Mouse (Mus musculus) thymus, postnatal 25 days (tissue): Measurements from ENCODE around the gene Lztr1.
"Not testable (repeated sequence)": the region's sequence is repeated elsewhere in the genome, so short reads cannot be mapped to it uniquely, and the experiment has no call there.

Experiments used
- DNase-seq: peaks from one replicate; pipeline ENCODE4 v3.0.0; 2022

Lztr1 gene

GRCm38 (mm10) chr16:17508031-17508430, 457 bp upstream of the Lztr1 start:
- not testable (repeated sequence) for DNase-seq

GRCm38 (mm10) chr16:17509240-17509597, 731 bp downstream of the Lztr1 start:
- no peak for DNase-seq

DNA sequence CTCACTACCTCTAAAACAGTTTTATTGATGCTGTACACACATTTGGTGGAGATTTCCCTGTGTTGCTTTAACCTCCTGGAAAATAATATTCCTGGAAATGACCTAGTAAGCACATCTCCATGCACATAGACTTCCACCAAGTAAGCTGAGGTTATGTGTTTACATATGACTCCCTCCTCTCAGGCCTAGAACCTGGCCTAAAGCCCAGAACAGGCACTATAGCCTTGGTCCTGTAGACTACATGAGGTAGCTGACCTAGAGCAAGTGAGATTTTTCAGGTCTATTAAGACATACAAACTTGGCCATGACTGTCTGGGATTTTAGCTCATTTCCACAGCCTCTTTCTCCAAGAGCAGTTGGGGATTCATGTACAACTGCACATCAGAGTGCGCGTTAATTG, 1.7 kb downstream of the Lztr1 start:
- no peak for DNase-seq

GRCm38 (mm10) chr16:17510686-17511085, 2.2 kb downstream of the Lztr1 start:
- DNase-seq = no peak

DNA sequence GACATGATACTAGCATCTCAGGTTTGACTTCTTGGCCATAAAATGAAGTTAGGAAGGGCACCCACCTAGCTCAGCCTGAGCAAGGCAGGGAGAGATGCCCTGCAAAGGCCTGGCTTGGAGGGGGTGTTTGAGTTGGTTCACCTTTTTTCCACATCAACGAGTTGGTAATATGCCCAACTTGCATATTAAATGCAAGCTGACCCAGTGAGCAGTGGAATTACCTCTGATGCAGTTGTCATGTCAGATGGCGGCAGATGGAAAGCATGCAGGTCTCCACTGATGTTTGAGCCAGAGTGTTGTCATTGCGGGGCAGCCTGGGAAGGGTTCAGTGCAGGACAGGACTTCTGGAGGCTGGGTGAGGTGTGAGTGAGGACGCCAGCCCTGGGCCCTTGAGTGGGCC, 2.9 kb downstream of the Lztr1 start:
- DNase-seq = no peak

DNA sequence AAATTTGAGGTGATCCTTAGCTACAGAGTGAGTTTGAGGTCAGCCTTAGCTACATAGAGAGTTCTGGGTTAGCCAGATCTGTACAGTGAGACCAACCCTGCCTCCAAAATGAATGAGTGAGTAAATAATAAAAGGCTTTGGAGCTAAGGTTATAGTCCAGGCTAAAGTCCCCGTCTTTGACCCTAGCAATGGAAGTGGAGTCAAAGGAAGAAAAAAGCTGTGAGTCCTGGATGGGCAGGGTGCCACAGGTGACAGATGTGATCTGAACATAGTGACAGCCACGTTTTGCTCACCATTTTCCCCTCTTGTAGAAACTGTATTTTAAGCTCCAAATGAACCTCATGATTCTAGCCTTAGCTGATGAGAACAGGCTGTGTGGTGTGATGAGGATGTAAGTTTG, 10.4 kb downstream of the Lztr1 start:
- DNase-seq = no peak

DNA sequence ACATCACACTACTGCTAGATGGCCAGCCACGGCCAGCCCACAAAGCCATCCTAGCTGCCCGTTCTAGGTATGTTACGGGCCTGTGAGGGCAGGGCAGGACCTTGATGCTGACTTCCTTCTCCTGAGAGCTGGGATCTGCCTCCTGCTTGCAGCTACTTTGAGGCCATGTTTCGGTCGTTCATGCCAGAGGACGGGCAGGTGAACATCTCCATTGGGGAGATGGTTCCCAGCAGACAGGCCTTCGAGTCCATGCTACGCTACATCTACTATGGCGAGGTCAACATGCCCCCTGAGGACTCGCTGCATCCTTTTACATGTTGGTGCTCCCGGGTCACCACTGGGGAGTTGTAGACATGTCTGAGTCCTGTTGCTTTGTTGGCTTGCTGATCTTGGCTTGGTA, 15.7 kb downstream of the Lztr1 start:
- DNase-seq = no peak

- DNase-seq = no peak
Observed at GRCm38 (mm10) chr16:17525524-17525923, 17.0 kb downstream of the Lztr1 start.

GRCm38 (mm10) chr16:17526223-17526622, 17.7 kb downstream of the Lztr1 start:
- DNase-seq = no peak

DNA sequence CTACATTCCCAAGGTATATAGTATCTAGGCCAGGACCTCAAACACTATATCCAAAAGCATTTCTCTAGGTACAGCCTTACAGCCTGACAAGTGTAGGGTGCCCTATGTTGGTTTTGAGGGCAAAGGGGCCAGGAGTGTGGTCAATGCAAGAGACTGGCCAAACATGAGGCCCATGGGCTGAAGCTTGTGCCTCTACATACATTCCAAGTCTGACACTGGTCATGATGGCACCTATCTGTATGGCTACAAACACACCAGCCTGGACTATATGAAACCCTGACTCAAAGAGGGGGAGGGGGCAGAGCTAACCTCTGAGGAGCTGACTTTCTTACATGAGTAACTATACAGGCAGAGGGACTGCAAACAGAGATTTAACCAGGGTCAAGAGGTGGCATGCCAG, 19.1 kb downstream of the Lztr1 start:
- DNase-seq = no peak

- DNase-seq = no peak
Observed at GRCm38 (mm10) chr16:17528276-17528675, 19.8 kb downstream of the Lztr1 start.

- no peak for DNase-seq
Observed at GRCm38 (mm10) chr16:17529981-17530586, 21.6 kb downstream of the Lztr1 start.

DNA sequence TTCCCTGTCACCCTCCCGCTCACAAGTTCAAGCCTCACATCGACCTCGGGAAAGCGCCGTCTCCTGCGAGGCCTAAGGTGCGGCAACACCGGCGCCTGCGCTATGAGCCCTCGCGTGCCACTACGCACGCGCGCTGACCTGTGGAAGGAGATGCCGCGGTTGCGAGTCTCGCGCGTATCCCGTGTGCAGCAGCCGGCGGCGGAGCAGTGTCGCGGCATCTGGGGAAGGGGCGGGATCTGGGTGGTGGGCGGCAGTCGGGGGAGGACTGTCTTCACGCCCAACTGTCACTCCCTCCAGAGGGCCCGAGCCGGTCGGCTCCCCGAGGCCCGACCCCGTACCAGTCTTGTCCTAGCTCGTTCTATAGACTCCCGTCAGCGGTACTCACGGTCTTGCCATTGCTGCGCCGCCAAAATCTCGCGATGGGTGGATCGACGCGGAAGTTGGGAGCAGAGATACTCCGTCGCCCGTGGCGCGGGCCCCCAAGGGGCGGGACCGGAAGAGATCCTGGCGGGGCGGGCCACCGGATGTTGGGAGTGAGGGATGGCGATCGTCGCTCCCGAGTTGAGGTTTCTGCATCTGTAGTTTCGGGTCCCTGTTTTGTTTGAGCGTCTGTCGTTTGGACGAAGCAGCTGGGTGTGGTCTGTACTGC, 22.3 kb downstream of the Lztr1 start, which contains the start of gene Thap7:
TSS of gene Thap7 (minus strand) at position 497 of the 649 bp plus-strand sequence.
- peak; percentile 98 for DNase-seq

DNA sequence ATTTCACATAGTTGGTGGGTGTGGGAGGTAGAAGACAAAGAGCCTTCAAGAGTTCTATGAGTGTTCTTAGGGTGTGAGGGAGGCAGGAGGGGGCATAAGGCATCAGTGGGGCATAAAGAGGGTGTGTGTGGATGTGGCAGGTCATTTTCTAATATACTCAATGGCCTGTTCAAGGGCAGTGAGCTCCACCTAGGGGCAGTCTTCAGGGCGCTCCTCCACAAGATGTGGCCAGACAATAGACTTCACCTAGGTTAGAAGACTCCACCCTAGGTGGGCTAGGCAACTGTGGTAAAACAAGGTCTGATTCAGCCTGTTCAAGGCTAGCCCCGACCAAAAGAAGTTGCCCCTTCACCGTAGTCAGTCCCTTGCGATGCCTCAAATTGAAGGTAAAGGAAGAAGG, 23.8 kb downstream of the Lztr1 start:
- DNase-seq = no peak

GRCm38 (mm10) chr16:17532676-17533329, 24.3 kb downstream of the Lztr1 start:
- DNase-seq = no peak

DNA sequence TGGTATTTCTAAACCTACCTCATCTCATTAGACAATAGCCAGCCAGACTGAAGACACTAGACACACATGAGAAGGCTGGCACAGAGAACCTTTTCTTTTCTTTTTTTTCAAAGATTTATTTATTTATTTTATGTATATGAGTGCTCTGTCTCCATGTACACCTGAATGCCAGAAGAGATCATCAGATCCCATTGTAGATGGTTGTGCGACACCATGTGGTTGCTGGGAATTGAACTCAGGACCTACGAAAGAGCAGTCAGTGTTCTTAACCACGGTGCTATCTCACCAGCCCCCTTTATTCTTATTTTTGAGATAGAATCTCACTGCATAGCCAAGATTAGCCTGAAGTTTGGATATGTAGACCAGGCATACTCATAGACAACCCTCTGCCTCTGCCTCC, 28.1 kb downstream of the Lztr1 start:
- peak; percentile 41 for DNase-seq

- DNase-seq = no peak
Observed at GRCm38 (mm10) chr16:17542632-17543031, 34.1 kb downstream of the Lztr1 start.

DNA sequence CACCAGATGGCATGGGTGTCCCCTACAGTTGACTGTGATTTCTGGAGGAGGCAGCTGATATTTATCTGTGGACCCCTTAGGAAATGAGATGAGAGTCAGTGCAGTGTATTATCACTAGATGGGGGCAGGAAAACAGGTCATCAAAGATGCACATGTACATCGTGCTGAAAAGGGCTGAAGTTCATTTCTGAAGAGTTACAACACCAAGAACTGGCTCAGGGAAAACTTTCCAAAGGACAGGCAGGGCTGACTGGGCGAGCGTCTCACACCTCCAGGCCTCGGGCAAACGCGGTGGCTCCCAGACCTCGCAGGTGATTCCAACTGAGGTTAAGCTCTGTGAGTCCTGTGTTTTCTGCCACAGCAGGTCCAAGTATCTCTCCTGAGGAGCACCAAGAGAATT, 44.3 kb downstream of the Lztr1 start:
- DNase-seq = no peak

DNA sequence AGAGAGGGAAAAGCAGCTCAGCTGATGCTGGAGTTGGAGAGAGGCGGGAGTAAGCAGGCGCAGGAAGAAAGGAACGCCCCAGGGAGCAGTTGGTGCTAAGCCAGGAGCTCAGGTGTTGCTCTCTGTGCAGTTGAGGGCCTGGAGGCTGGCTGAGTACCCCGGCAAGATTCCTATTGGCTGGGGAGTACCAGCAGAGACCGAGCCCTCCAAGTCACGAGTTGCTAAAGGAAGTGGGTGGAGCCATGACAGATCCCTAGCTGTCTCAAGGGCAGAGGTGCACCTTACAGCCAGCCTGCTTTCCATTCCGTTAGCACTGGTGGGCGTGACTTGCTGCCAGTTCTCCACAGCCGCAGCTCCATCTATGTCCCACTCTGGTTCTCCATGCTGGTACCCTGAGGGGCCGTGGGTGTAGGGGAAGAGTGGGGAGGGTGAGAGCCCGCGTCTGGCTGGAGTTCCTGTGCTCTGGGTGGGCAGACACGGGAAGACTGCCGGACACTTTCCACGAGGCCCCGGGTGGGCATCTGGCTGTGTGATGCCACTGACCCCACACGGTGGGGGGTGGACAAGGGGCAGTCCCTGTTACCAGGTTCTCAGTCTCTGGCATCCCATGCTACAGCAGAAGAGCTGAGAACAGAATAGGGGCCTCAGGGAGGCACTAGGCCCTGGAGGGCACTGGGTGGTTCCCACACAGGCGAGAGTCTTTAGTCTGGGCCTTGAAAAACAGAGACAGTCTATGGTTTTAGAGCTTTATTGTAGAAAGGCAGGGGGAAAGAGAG, 45.6 kb downstream of the Lztr1 start:
- peak; percentile 71 for DNase-seq

- DNase-seq = not testable (repeated sequence)
Observed at GRCm38 (mm10) chr16:17554702-17555101, 46.2 kb downstream of the Lztr1 start.

- DNase-seq = no peak
Observed at GRCm38 (mm10) chr16:17556180-17556579, 47.7 kb downstream of the Lztr1 start.

DNA sequence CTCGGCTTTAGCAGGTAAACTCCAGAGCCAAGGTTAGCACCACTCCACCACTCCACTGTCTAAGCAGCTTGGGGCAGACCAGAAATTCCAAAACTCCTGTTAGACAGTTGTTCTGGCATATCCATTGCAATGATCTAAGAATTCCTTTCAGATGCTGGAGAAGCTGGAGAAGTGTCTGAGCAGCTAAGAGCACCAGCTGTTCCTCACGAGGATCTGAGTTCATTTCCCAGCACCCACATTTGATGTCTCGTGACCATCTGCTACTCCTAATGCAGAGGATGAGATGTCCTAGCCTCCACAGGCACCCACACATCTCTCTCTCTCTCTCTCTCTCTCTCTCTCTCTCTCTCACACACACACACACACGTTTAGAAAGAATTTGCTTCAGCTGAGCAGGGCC, 48.4 kb downstream of the Lztr1 start:
- DNase-seq = no peak

- DNase-seq = peak; percentile 60
Observed at GRCm38 (mm10) chr16:17557947-17558480, 49.5 kb downstream of the Lztr1 start.
